Mouse (Mus musculus) intestine, postnatal 0 days (tissue): ENCODE data around the gene Nbl1. TPM values are rescaled to one million over a fixed set of nuclear protein-coding genes. Genes with fewer than 3 reads are reported as not detected.

Source experiments
- ATAC-seq: fragments of 200-750 bp; cut with Nextera tagmentation; 2 replicates; pipeline ENCODE4 v1.8.0; 2017; ENCODE audit warnings: mild to moderate bottlenecking, moderate TSS enrichment, moderate library complexity
- H3K27ac ChIP-seq: fragments of 300-500 bp; sonication (generic); 2 replicates; pipeline ENCODE4 v1.5.1; 2014; ENCODE audit warnings: mild to moderate bottlenecking, low read depth, low read length, moderate library complexity
- H3K27me3 ChIP-seq: fragments of 300-500 bp; sonication (generic); replicated peaks from 2 replicates; pipeline ENCODE4 v1.6.1; 2014; ENCODE audit warnings: low read length, mixed read lengths; ENCODE audit not compliant: control insufficient read depth, insufficient read depth
- H3K36me3 ChIP-seq: fragments of 300-500 bp; sonication (generic); 2 replicates; pipeline ENCODE4 v1.6.1; 2014; ENCODE audit warnings: mild to moderate bottlenecking, moderate library complexity; ENCODE audit not compliant: control insufficient read depth, insufficient read depth
- H3K4me1 ChIP-seq: fragments of 300-500 bp; sonication (generic); replicated peaks from 2 replicates; pipeline ENCODE4 v1.6.1; 2014; ENCODE audit warnings: antibody characterized with exemption, low read length, mixed read lengths; ENCODE audit not compliant: control insufficient read depth, insufficient read depth
- H3K4me2 ChIP-seq: fragments of 300-500 bp; sonication (generic); replicated peaks from 2 replicates; pipeline ENCODE4 v1.6.1; 2014; ENCODE audit warnings: low read depth, mild to moderate bottlenecking, moderate library complexity
- H3K4me3 ChIP-seq: fragments of 300-500 bp; sonication (generic); 2 replicates; pipeline ENCODE4 v1.5.1; 2014; ENCODE audit warnings: low read depth, low read length
- H3K9ac ChIP-seq: fragments of 300-500 bp; sonication (generic); 2 replicates; pipeline ENCODE4 v1.6.1; 2014; ENCODE audit warnings: mild to moderate bottlenecking, low read depth, low read length
- H3K9me3 ChIP-seq: fragments of 300-500 bp; sonication (generic); 2 replicates; pipeline ENCODE4 v1.6.1; 2016; ENCODE audit warnings: mixed run types; ENCODE audit not compliant: control insufficient read depth
- CTCF ChIP-seq: sonication (generic); IDR thresholded peaks from 2 replicates; pipeline ENCODE4 v1.5.1; 2016; ENCODE audit warnings: low read depth, mild to moderate bottlenecking, control low read depth, antibody characterized with exemption, moderate library complexity
- WGBS: fragments of 180-500 bp; shearing (Covaris S2); extraction: QIAGEN DNeasy Blood & Tissue Kit; methylation state at CpG from one replicate; pipeline ENCODE4 v1.1.7; 2014; 5-methylcytosine and 5-hydroxymethylcytosine counted together
- polyA plus RNA-seq: library from polyadenylated mRNA; unstranded; fragments of >200 nt; fragmentation: Nextera tagmentation; extraction: Ambion mirVana; gene quantifications from 2 replicates; pipeline ENCODE4 v1.2.1, GENCODE M21; 2015

Gene Nbl1
- polyA plus RNA-seq, 1 experiment from 2014 or later = 39.9 TPM

- H3K27me3 ChIP-seq = no peaks in the 10 kb centered on the region
- H3K4me2 ChIP-seq = no peak overlapping the region
- 81% methylated on average over 5 of the region's 5 CpGs for WGBS
- H3K4me1 ChIP-seq = no peaks in the 10 kb centered on the region
- H3K9ac ChIP-seq = no peak overlapping the region
- no peak overlapping the region for H3K4me3 ChIP-seq
- H3K27ac ChIP-seq = no peak overlapping the region
- no peak for ATAC-seq
- TF ChIP-seq CTCF = no peak
- no peaks in the 10 kb centered on the region for H3K36me3 ChIP-seq
- H3K9me3 ChIP-seq = no peaks in the 10 kb centered on the region
These were observed 28.0 kb downstream of the Nbl1 start for GRCm38 (mm10) chr4:139064831-139065230.

GRCm38 (mm10) chr4:139059569-139059968, 33.2 kb downstream of the Nbl1 start:
- H3K36me3 ChIP-seq = peaks cover 8% of the 10 kb centered on the region; the same call in 1 of the 2 replicates
- WGBS = 6% methylated on average over 7 of the region's 7 CpGs
- H3K4me3 ChIP-seq = no peak overlapping the region
- no peak overlapping the region for H3K27ac ChIP-seq
- H3K9ac ChIP-seq = no peak overlapping the region
- no peaks in the 10 kb centered on the region for H3K9me3 ChIP-seq
- H3K4me2 ChIP-seq = no peak overlapping the region
- H3K27me3 ChIP-seq = no peaks in the 10 kb centered on the region
- H3K4me1 ChIP-seq = no peaks in the 10 kb centered on the region
- ATAC-seq = no peak
- TF ChIP-seq CTCF = no peak

DNA sequence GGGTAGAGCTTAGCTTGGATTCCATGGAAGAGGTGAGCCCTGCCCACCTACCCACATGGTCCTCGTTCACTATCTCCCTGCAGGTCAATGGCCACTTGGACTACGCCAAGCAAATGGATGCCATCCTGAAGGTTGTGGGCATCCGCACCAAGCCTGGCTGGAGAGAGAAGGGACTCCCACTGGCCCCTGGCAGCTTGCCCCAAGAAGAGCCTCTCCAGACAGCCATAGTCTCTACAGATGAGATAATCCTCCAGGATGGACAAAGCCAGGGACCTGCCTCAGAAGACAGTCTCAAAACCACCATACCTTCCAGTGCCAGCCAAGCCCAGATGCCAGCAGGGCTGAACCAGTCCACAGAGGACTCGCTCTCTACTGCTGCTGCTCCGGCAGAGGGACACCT, 34.8 kb downstream of the Nbl1 start:
- Histone ChIP-seq H3K36me3 (peaks cover 12% of the 10 kb centered on the region; the same call in 1 of the 2 replicates), H3K9me3 (no peaks in the 10 kb centered on the region), H3K4me1 (no peaks in the 10 kb centered on the region), H3K27me3 (no peaks in the 10 kb centered on the region), H3K9ac (no peak overlapping the region), H3K27ac (no peak overlapping the region), H3K4me2 (no peak overlapping the region), H3K4me3 (no peak overlapping the region)
- no peak for TF ChIP-seq CTCF
- 88% methylated on average over 5 of the region's 5 CpGs for WGBS
- no peak for ATAC-seq

GRCm38 (mm10) chr4:139057291-139057690, 35.5 kb downstream of the Nbl1 start:
- 59% methylated on average over 5 of the region's 5 CpGs for WGBS
- peaks cover 12% of the 10 kb centered on the region; the same call in 1 of the 2 replicates for H3K36me3 ChIP-seq
- no peaks in the 10 kb centered on the region for H3K27me3 ChIP-seq
- H3K4me1 ChIP-seq = no peaks in the 10 kb centered on the region
- no peak overlapping the region for H3K4me2 ChIP-seq
- no peaks in the 10 kb centered on the region for H3K9me3 ChIP-seq
- H3K4me3 ChIP-seq = no peak overlapping the region
- no peak overlapping the region for H3K27ac ChIP-seq
- no peak overlapping the region for H3K9ac ChIP-seq
- no peak for TF ChIP-seq CTCF
- no peak for ATAC-seq

DNA sequence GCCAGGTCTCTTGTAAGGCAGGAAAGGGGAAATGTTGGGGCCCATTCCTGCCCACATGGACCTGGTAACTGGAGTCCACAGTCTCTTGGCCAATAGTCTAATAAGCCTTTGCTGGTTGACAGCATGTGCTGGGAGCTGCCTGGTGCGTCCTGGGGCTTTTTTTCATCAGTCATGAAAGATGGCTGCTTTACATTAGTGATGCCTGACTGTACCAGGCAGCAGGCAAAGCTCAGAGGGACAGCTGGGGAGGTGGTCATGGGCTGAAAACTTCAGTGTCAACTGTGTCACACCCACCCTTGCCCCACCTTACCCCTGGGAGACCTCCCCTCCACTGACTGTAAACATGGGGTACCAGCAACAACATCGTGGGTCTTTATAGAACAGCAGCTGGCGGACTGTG, 37.0 kb downstream of the Nbl1 start:
- TF ChIP-seq CTCF = no peak
- H3K27me3 ChIP-seq = no peaks in the 10 kb centered on the region
- no peak overlapping the region for H3K9ac ChIP-seq
- peaks cover 12% of the 10 kb centered on the region; the same call in 1 of the 2 replicates for H3K36me3 ChIP-seq
- no peak overlapping the region for H3K4me2 ChIP-seq
- H3K4me3 ChIP-seq = no peak overlapping the region
- no peak for ATAC-seq
- no peaks in the 10 kb centered on the region for H3K4me1 ChIP-seq
- no peak overlapping the region for H3K27ac ChIP-seq
- WGBS = 81% methylated on average over 3 of the region's 3 CpGs
- no peaks in the 10 kb centered on the region for H3K9me3 ChIP-seq

- Histone ChIP-seq H3K4me1 (no peaks in the 10 kb centered on the region), H3K27ac (no peak overlapping the region), H3K27me3 (no peaks in the 10 kb centered on the region), H3K4me2 (no peak overlapping the region), H3K9ac (no peak overlapping the region), H3K4me3 (no peak overlapping the region), H3K36me3 (peaks cover 12% of the 10 kb centered on the region; the same call in 1 of the 2 replicates), H3K9me3 (no peaks in the 10 kb centered on the region)
- ATAC-seq = no peak
- WGBS = 78% methylated on average over 4 of the region's 4 CpGs
- TF ChIP-seq CTCF = no peak
These were observed 37.5 kb downstream of the Nbl1 start for GRCm38 (mm10) chr4:139055336-139055735.
